In genomic region chr15:78204053-78204847, GRCm38 (mm10) we compare ENCODE assay signal across 8 mouse cellular contexts. TPM values are rescaled to one million over a fixed set of nuclear protein-coding genes. Genes with fewer than 3 reads are reported as not detected.
A peak's percentile ranks its signal among the peaks of the same experiment; 100 is the strongest.
DNase-seq lines count a peak whose midpoint lies in the region; ATAC-seq lines count a peak whose summit lies in the region.

No protein-coding gene starts in this region.

- H3K4me2 ChIP-seq in kidney, embryonic 16.5 days (replicated peaks; ENCODE audit: low read depth, low read length), result peak overlapping the region; percentile 53

- no peak overlapping the region for H3K27ac ChIP-seq in kidney, embryonic 16.5 days (ENCODE audit: low read length)

- H3K9me3 ChIP-seq in kidney, embryonic 16.5 days (ENCODE audit: low read length), result no peaks in the 10 kb centered on the region

- H3K36me3 ChIP-seq in kidney, embryonic 16.5 days (ENCODE audit: insufficient read depth, low read length), result no peaks in the 10 kb centered on the region

- H3K27me3 ChIP-seq in kidney, embryonic 16.5 days (ENCODE audit: insufficient read depth, low read length), result peaks cover 38% of the 10 kb centered on the region

- H3K4me1 ChIP-seq in kidney, embryonic 16.5 days (ENCODE audit: insufficient read depth, low read length), result 0 out of 2 replicates have a peak, but pooled peaks cover 7% of the 10 kb centered on the region

- H3K4me3 ChIP-seq in kidney, embryonic 16.5 days (ENCODE audit: low read length), result peak overlapping the region; percentile 32

- no peak overlapping the region for H3K9ac ChIP-seq in kidney, embryonic 16.5 days (replicated peaks; ENCODE audit: low read length)

- DNase-seq in adrenal gland, adult (ENCODE audit: inconsistent age in 2 of 2, low spot score in 1 of 2), result peak; percentile 32 to 67
- DNase-seq in adrenal gland, adult 8-10 months, result no peak
- peak; percentile 42 to 44 for DNase-seq in B cell, adult 2 months
- DNase-seq in cerebellum, adult 9-10 months, result peak; percentile 41
- DNase-seq in forelimb bud, embryonic 11.5 days (ENCODE audit: low read depth, low spot score), result peak; percentile 43
- peak; percentile 30 for DNase-seq in lung, postnatal 10 days
- peak; percentile 77 for DNase-seq in right cerebral cortex, postnatal 4 days

- WGBS in kidney, embryonic 16.5 days, result 2% methylated on average over 41 of the region's 41 CpGs

- ATAC-seq in kidney, embryonic 16.5 days (ENCODE audit: low FRiP score, low TSS enrichment), result peak; percentile 65; the same call in 1 of the 2 replicates

RNA-seq across cellular contexts. Expression of gene Pvalb, which starts 1.9 kb away (rescaled TPM):
- not detected for total RNA-seq in adrenal gland, adult 8-10 months (2022)
- polyA plus RNA-seq in kidney, embryonic 16.5 days (2015; fragmentation: Nextera tagmentation; extraction: Ambion mirVana), result 0.44 TPM in 1 of 2 replicates, not detected in the other

RNA-seq across cellular contexts. Expression of gene Ift27, which starts 30.3 kb away (rescaled TPM):
- total RNA-seq in adrenal gland, adult 8-10 months (2022), result 10 to 100 TPM; 14.3 to 31.1 (median 23.4) TPM
- polyA plus RNA-seq in kidney, embryonic 16.5 days (2015; fragmentation: Nextera tagmentation; extraction: Ambion mirVana), result 83.7 and 91.0 TPM in 2 replicates

RNA-seq across cellular contexts. Expression of gene Ncf4, which starts 40.4 kb away (rescaled TPM):
- total RNA-seq in adrenal gland, adult 8-10 months (2022), result 1 to 10 TPM; 2.0 to 5.1 (median 3.3) TPM
- 1.8 and 3.1 TPM in 2 replicates for polyA plus RNA-seq in kidney, embryonic 16.5 days (2015; fragmentation: Nextera tagmentation; extraction: Ambion mirVana)
